Mouse (Mus musculus): Measurements from ENCODE around the gene Zfp316.

DNA sequence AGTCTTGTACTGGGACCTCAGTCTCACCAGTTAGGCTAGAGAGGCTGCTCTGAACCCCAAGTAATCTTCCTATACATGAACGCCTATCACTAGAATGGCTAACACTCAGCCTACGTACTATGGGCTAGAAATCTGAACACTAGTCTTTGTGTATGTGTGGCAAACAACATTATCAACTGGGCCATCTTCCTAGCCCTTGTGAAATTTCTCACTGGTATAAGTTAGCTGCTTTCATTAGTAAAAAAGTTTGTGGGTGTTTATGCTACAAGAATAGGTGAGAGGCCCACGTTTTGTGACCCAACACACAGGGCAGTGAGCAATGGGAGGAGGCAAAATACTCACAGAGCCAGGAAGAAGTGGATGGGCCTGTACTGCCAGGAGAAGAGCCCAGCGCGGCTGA is 48.8 kb downstream of the Zfp316 start:
- no peak for TF ChIP-seq HCFC1 (IDR thresholded peaks at IDR 0.05; ENCODE audit: borderline replicate concordance, insufficient read depth, low read length)
- TF ChIP-seq ZC3H11A (IDR thresholded peaks at IDR 0.05; ENCODE audit: borderline replicate concordance, low read depth, low read length) = no peak
- TF ChIP-seq MAFK (IDR thresholded peaks at IDR 0.05; ENCODE audit: insufficient read depth, low read depth, low read length) = no peak
- TF ChIP-seq CHD2 (IDR thresholded peaks at IDR 0.05; ENCODE audit: low read depth, low read length) = no peak
- no peak for TF ChIP-seq ZNF384 (IDR thresholded peaks at IDR 0.05; ENCODE audit: low read depth, low read length)
